Mouse (Mus musculus) left cerebral cortex, adult 11 months (tissue): Measurements from ENCODE around the gene Tcf7l1.

Source experiments
- DNase-seq: peaks from one replicate; pipeline ENCODE4 v3.0.0; 2022; ENCODE audit warnings: low spot score

Tcf7l1 gene

DNA sequence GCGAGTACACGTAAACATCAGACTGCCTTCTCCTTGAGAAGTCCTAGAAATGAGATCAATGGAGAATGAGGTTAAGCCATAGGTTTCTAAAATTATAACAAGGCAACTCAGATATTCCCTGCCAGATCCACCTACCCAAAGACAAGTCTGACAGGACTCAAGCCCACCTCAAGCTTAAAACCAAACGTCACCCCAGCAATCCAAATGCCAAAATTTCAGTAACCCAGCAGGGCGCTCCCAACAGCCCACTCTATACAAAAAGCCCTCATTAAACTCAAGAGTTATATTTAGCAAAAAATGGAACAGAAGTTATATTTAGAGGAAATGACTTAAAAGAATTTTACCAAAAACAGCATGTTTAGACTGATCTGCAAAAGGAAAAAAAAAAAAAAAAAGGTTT lies 5.3 kb downstream of the Tcf7l1 start:
- no peak for DNase-seq

DNA sequence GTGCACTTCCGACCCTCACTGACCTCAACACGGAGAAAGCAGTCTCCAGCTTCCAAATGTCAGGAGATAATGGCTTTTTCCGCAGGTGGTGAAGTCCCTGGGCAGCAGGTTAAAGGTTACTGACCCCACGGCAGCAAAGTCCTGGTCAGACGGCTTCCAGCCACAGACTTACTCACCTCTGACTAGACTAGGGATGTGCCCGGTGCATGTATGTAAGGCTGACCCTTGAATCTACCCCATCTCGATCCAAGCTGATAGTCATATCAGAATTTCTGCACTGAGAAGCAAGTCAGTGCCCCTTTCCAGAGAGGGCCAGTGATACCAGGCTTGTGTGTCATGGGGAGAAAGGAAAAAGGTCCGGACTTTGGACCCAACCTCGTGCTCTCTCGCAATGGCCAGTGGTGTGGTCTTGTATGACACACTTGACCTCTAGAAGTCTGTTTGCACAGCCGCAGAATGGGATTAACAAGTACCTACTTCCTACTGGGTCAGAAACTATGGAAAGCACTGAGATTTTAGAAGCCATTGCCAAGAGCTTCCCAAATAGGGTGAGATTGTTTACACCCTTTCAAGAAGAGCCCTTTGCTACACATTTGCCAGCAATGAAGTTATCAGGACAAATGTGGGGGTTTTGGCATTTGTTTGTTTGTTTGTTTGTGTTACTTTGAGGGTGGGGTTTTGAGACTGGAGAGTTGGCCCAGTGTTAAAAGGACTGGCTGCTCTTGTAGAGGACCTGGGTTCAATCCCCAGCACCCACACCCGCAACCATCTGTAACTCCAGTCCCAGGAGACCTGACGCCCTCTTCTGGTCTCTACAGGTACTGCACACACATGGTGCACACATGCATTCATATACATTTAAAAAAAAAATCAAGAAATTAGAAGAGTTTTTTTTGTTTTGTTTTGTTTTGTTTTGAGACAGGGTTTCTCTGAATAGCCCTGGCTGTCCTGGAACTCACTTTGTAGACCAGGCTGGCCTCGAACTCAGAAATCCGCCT lies 10.0 kb downstream of the Tcf7l1 start:
- DNase-seq: no peak

DNA sequence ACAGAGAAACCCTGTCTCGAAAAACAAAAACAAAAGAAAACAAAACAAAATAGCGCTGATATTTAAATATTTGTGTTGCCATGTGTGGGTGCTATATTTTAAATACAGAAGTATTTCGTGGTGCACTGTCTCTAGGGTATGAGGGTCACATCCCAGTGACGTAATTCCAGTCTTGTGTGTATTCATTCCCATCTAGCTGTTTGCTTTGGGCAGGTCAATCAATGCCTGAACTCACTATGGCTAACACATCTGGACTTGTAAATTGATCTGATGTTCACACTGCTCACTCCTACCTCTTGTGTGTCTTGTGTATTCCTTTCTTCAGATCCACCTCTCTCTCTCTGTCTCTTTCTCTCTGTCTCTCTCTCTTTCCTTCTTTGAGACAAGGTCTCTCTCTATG lies 11.8 kb downstream of the Tcf7l1 start:
- DNase-seq: no peak

DNA sequence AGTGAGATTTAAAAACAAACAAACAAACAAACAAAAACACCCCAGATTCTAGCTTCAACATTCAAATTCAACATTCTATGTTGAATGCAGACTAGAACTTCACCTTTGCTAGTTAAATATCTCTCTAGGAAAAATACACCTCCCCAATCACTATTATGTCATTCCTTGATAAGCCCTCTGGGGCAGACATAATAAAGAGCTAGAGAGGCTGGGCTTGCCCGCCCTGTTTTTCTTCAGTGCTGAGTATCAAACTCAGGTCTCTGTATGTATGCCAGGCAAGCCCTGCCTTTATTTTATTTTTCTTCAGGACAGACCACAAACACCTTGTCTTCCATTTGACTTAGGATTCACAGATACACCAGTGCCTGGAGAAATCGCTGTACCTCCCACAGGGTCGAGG lies 14.8 kb downstream of the Tcf7l1 start:
- DNase-seq: no peak

DNA sequence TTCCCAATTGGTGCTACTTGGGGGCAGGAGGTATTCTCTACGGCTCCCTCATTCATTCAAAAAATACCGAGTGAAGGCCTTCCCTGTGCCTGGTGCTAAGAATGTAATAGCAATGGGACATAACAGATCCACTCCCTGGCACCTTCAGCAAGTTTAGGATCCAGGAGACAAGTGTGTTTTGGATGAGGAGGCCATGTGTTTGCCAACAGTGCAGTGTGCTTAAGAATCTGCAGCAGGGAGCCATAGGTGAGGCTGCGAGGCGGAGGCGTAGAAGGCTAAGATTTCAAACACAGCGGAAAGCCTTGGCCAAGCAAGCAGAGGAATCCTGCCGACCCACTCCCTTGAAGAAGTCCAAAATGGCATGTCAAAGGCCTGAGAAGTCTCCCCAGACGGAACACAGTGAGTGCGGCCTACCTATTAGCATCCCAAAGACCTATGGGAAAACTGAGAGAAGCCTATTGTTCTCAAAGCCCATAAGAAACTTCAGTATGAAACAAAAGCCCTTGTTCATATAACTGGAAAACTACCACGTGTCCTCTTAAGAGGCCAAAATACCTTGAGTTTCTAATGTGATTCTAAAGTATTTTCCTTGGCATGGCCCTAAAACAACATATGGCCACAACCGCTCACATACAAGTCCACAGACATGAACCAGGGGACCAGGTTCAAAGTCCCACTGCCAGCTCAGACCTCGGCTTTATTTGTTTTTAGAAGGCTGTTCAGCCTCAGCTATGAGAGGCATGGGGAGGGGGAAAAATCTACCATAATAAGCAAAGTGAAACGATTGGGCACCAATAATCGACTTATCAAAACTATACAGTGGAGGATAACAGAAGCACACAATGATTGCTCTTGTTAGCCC lies 18.9 kb downstream of the Tcf7l1 start:
- no peak for DNase-seq

DNA sequence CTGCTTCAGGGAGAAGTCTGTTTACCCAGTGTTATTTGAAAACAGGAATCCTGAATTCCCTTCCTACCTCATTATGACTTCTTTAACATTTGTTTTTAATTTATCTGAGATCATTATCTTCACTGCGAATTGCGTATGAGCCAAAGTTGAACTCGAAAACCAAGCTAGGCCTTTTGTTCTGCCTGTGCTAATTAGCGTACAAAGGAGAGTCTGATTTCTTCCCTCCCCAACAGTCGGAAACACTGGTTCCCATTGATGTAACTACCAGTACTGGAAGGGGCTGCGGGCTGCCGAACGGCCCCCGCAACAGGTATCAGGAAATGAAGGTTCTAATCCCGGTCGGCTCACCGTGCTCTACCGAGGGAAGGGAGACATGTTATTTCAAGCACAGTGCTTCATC lies 19.7 kb downstream of the Tcf7l1 start:
- no peak for DNase-seq

DNA sequence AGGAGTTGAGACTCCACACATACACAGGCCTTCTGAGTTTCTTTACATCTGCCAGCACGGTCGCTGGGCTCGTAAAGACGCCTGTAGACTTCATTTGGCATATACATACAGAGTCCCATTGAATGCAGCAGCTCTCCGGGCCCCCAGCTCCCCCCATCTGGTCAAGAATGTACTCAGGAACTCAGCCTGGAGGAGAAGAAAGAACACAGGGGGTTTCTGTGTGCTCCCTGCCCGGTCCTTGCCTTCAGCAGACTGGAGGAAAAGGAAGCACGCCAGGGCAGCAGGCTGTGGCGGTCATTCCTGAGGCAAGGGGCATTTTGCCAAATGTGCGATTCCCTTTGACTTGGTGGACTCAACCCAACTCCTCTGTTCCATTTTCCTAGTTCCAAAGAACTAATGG lies 20.2 kb downstream of the Tcf7l1 start:
- DNase-seq: no peak

DNA sequence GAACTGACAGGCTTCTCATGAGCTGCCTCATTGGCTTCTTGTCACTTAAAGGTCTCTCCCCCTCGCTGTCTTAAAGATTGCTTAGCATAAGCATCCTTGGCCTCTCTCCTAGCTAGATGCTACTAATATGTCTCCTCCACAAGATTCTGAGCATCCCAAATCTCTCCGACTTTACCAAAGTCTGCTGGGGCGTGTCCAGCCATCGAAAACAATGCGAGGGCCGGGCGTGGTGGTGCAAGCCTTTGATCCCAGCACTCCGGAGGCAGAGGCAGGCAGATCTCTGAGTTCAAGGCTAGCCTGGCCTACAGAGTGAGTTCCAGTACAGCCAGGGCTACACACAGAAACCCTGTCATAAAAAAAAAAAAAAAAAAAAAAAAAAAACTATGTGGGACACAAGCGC lies 21.0 kb downstream of the Tcf7l1 start:
- DNase-seq: no peak

DNA sequence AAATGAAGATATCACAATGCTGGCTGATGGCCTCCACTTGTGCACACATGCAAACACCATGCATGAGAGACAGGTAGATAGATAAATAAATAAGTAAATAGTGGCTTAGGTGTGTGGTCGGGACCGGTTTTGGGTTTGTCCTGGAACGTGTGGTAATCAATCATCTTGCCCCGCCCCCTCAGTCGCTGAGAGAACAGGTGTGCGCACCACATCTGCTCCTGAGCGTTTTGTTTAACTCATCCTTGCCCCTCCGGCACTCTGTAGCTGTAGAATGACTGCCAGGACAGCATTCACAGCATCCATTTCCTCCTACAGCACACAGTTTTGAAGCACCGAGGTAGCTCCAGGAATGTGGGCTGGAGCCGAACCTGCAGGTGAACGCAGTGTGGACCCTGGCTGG lies 25.4 kb downstream of the Tcf7l1 start:
- no peak for DNase-seq

DNA sequence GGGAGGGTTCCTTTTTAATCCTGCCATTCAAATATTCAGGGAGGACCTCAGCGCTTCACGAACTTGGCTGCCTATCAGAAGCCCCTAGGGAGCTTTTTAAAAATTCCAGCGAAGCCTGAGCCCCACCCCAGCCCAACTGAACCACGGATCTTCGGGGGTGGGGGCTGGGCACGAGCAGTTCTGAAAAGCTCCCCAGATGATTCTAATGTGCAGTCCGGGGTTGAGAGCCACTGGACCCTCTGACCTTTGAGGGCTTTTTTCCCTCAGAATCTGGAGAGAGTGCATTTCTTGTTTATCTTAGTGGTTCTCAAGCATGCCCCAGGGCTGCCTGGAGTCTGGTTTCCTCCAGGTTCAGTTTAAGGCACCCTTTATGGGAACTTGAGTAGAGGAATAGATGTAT lies 27.4 kb downstream of the Tcf7l1 start:
- DNase-seq: no peak

DNA sequence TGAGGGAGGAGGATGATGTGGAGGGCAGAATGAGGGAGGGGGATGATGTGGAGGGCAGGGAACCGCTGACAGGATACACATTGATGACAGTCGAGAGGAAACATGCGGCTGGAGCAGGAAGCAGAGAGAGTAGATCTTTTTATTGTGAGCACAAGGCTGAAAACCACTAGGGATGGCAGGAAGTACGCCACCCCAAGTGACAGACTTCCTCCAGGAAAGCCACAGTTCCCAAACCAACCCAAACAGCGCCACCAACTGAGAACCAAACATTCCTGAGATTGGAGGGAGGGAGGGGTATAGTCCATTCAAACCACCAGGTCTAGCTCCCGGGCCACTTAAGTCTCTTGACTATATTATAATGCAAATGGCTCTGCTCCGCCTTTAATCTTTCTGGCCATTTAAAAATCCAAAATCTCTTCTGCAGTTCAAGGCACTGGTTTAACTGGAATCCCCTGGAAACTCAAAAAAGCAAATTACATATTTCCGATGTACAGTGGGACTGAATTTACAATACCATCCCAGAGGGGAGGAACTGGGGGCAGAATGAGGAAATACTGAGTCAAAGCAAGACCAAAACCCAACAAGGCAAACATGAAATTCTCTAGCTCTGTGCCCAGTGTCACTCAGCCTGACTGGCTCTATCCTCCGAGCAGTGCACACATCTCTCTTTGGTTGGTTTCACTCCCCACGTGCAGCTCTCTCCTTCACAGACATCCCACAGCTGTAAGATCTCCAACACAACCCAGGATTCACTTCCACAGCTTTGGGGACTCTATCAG lies 30.6 kb downstream of the Tcf7l1 start:
- DNase-seq: no peak

DNA sequence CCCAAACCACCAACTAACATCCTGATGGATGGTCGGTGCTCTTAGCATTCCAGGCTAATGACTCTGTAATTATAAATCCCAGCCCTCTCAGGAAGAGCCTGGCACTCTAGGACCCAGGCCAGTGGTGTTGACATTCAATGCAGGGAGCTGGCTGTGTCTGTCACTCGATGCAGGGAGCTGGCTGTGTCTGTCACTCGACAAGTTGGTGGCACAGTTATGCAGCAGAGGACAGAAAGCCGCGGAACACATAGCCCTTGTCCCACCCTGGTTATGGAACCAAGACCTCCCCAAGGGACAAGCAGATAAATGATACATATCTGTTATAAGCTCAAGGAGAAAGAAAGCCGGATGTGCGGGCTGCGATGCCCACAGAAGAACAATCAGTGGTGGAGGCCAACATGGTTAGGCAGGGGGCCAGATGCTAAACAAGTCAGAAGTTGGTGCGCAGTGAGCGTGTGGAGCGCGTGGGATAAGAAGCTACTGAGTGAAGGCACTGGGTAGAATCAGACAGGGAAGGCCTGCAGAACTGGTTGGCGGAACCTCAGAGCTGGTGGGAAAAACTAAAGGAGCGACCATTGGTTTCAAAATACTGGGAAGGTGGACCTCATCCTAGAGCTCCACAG lies 33.7 kb downstream of the Tcf7l1 start:
- DNase-seq: no peak

DNA sequence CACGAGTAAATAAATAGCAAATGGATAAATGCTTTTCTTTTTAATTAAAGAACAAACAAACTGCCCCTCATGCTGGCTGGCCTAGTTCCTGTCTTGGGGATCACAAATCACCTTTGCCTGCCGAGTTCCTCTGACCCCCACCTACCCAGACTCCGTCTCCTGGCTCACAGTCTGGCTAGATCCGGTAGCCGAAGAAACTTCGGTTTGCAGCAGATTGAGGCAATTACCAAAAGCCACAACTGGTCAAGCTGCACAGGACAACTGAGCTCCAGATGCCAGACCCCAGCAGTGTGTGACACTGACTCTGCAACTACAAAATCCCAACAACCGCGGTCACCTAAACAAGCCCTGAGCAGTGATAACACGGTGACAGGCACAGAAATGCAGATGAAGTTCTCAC lies 34.8 kb downstream of the Tcf7l1 start:
- no peak for DNase-seq

DNA sequence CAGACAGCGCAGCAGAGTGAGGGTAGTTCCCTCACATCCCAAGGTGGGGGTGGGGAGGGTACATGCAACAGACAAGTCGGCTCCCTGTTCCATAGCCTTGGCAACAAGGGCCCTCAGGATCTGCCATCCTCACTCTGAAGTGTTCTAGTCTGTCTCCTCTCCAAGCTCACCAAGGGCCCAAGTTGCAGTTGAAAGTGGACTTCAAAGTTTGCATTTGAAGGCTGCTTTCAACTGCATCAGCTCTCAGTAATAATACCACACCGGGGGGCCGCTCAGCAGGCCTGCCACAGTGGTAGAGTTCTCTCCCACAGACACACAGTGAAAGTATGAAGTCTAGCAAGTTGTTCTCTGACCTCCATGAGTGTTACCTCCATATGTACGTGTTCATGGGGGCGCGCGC lies 35.3 kb downstream of the Tcf7l1 start:
- no peak for DNase-seq

DNA sequence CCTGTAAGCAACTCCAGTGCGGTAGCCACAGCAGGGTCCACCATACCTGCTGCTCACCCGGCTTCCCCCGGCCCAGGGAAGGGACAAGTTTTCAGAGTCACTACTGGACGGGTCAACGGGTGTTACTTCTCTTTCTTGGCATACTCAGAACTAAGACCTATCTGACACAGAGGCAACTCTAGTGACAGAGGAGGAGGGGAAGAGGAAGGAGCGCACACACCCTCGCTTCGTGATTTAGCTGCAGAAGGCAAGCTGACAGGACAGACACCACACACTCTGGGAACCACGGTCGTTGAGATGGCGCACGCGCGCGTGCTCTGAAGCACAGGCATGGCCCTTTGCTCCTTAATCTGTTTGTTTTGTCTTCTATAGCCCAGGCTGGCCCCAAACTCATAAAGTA lies 36.2 kb downstream of the Tcf7l1 start:
- no peak for DNase-seq

DNA sequence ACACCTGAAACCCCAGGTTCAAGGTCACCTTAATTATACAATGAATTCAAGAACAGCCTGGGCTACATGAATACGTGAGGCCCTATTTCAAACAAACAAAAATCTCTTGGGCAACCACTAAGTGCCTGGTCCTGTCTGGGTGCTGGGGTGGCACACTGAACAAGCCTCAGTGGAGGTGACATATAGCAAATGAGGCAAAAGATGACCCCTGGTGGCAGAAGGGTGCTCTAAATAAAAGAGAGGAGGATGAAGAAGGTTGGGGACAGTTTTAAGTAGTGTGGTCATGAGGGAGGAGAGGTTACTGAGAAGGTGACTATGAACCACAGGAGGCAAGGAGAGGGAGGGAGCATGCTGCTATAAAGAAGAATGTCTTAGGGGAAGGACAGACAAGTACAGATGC lies 37.8 kb downstream of the Tcf7l1 start:
- no peak for DNase-seq

DNA sequence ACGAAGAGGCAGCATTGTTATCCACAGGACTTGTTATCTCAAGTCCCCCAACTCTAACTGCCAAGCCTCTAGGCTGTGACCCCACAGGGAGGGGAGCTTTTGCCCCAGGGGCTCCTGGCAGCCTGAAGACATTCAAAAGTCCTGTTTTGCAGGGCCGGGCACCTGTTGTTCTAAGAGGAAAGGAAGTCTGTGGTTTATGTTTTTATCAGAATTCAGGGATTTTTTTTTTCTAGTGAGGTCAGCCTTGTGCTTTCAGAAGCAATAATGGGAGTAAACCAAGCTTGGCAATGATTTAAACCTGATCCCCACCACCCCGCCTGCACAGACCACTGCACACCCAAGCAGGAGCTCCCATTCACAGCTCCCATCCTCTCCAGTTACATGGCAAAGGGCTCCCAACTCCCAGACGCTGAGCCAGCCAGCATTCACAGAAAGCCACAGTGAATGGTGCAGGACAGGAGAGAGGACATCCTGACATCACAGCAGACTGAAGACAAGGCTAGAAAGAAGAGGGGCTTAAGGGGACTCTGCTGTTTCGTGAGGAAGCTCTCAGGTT lies 40.1 kb downstream of the Tcf7l1 start:
- no peak for DNase-seq

DNA sequence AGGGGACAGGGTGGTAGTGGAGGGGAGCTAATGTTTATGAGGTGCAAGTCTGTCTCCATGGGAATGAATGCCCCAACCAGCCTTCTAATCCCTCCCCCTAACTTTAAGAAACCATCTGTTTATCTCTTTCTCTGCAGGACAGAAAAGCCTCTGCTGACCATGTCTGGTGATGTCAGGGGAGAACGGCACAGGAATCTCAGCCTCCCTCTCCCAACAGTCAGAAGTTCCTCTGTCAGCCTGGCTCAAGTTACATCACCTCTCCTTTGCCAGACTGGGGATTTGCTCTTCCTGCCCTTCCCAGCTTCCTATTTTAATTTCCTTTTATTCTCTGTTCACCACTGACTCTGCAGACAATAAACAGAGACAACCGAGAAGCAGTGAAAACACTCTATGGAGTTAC lies 40.6 kb downstream of the Tcf7l1 start:
- DNase-seq: no peak

DNA sequence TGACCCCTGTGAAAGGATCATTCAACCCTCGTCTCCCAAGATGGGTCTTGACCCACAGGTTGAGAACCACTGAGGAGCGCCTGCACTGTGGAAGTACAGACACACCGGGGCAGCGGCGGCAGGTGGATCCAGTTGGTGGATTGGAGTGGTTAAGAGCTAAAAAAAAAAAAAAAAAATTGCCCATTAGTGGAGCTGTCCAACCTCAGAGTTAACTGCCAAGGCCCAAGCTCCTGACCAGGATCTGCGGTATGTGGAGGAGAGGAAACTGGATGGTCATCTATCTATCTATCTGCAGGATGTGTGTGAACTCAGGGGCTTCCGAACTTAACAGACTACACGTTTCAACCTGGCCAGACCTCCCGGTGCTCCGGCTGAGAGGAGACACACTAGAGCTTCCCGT lies 41.2 kb downstream of the Tcf7l1 start:
- no peak for DNase-seq

DNA sequence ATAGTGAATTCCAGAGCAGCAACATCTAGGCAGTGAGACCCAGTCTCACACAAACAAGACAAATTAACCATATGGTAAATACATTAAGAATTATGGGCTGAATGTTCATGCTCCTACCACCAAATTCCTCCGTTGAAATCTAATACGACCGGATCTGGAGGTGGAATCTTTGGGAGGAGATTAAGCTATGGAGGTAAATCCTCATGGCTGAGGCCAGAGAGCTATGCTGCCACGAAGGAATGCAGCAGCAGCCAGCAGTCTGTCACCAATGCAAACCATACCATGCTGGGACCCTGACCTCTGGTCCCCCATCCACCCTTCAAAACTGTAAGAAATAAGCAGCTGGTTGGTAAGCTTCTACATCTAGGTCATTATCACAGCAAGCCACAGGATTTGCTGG lies 41.9 kb downstream of the Tcf7l1 start:
- DNase-seq: no peak

DNA sequence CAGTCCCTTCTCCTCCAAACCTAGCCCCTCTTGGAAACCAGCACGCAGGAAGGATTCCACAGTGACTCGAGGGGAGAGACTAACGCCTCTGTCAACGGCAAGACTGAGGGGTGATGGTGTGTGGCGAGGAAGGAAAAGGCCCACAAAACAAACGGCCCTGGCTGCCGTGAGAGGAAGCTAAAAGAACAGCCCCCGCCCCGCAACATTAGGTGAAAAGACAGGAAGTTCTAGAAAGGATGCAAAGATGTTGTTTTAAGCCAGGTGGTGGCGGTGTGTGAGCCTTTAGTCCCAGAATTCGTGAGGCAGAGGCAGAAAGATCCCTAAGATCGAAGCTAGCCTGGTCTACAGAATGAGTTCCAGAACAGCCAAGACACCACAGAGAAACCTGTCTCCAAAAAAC lies 43.3 kb downstream of the Tcf7l1 start:
- DNase-seq: no peak
